25 mouse cellular contexts compared by ENCODE assay signal in the genomic region with DNA sequence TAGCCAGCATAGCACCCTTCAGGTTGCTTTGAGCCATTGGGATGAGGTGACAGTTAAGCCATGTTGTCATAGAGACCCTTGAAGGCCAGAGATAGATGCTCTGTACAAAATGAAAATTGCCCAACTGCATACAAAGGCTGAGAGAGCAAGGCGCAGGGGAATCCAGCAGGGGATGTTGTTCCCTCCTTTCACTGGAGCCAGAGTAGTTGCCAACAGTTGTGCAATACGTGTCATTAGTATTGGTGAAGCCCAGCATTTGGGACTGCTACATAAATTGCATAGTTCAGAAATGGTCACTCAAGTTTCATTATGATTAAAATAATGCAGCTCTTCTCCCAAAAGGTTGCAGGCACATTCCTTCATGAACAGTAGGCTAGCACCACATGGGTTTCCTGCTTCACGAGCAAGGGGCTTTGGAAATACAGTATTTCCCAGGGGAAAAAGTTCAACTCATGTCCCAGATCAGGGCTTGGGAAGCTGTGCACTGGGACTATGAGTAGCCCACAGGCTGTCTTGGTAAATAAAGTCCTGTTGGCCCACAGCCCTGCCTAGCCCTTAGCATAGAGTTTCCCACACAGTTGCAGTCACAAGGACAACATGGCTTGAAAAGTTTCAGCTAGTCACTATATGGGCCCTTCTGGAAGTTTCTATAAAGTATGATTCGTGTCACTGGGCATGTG. TPM values are rescaled to one million over a fixed set of nuclear protein-coding genes. Genes with fewer than 3 reads are reported as not detected.
DNase-seq lines count a peak whose midpoint lies in the region; TF ChIP-seq lines count a peak whose summit lies in the region.
"Had no signal": no experiment of that assay in that cellular context is flagged by ENCODE, and none has a peak within 500 bp of the region (broad histone marks: within the 10 kb centered on the region; RNA-seq: fewer than 3 reads in every experiment).

No protein-coding gene starts in this region.

- H3K4me1 ChIP-seq in cerebellum, adult 2 months (ENCODE audit: control insufficient read depth, insufficient read depth, low read length), result peaks cover 37% of the 10 kb centered on the region; the same call in 1 of the 2 replicates
- H3K4me1 ChIP-seq: embryonic facial prominence, embryonic 13.5 days; forebrain, embryonic 12.5 days; heart, embryonic 13.5 days; hindbrain, embryonic 13.5 days; kidney, embryonic 15.5 days; midbrain, embryonic 12.5 days had no signal

- no peak overlapping the region for H3K4me3 ChIP-seq in cerebellum, adult 2 months (replicated peaks; ENCODE audit: insufficient read depth, low read depth, low read length)
- H3K4me3 ChIP-seq: embryonic facial prominence, embryonic 13.5 days; erythroblast, embryonic 14.5 days; forebrain, embryonic 12.5 days; heart, embryonic 13.5 days; hindbrain, embryonic 13.5 days; kidney, embryonic 15.5 days; midbrain, embryonic 12.5 days had no signal

- H3K27me3 ChIP-seq in cerebellum, adult 2 months (ENCODE audit: control insufficient read depth, insufficient read depth, low read length), result no peaks in the 10 kb centered on the region
- H3K27me3 ChIP-seq: forebrain, embryonic 12.5 days; hindbrain, embryonic 13.5 days; midbrain, embryonic 12.5 days had no signal

- TF ChIP-seq CTCF in cerebellum, adult 2 months (IDR thresholded peaks at IDR 0.05; ENCODE audit: borderline replicate concordance, insufficient read depth, low read depth, low read length), result no peak

- WGBS in cerebellum, adult 2 months, result 82% methylated on average over 4 of the region's 4 CpGs

- TF ChIP-seq POLR2A in cerebellum, adult 2 months (IDR thresholded peaks at IDR 0.05; ENCODE audit: borderline replicate concordance, insufficient read depth, low read length), result no peak

- no peak for DNase-seq in cerebellum, adult 2 months
- DNase-seq in cerebellum, adult 8-10 months, result no peak
- DNase-seq in heart, adult 9 months (ENCODE audit: low spot score in 2 of 2), result peak; percentile 41 to 43
- no peak for DNase-seq in heart, postnatal 4 days
- peak; percentile 73 for DNase-seq in adipocyte (ENCODE audit: low spot score)
- peak; percentile 18 for DNase-seq in lung, postnatal 25 days (ENCODE audit: low spot score)
- no peak for DNase-seq in thymus, postnatal 0 days (ENCODE audit: low spot score)
- no peak for DNase-seq in embryo, embryonic 10 days (ENCODE audit: low spot score)
- DNase-seq: cerebellum, adult 11-12 months; cerebellum, postnatal 25 days; embryo, embryonic 11 days; gastrocnemius, postnatal 10 days; kidney, adult 11 months; kidney, postnatal 36 days; layer of hippocampus, postnatal 36 days; thymus, postnatal 14 days had no signal

- peak overlapping the region; percentile 69; the same call in 1 of the 2 replicates for H3K27ac ChIP-seq in cerebellum, adult 2 months (ENCODE audit: insufficient read depth, low read length)
- H3K27ac ChIP-seq: embryonic facial prominence, embryonic 13.5 days; forebrain, embryonic 12.5 days; heart, embryonic 13.5 days; hindbrain, embryonic 13.5 days; kidney, embryonic 15.5 days; midbrain, embryonic 12.5 days had no signal

RNA-seq across cellular contexts. Expression of gene Mamld1, which starts 58.1 kb away (rescaled TPM):
- 23.7 and 29.1 TPM in 2 replicates for polyA plus RNA-seq in cerebellum, adult 2 months (2012; rRNA removed)
- 10 to 100 TPM; 11.6 to 11.8 TPM for total RNA-seq in heart, postnatal 4 days (2021)
- polyA plus RNA-seq in thymus, postnatal 0 days (2015; fragmentation: Nextera tagmentation; extraction: Ambion mirVana), result 0.33 and 0.46 TPM in 2 replicates
- total RNA-seq: monocyte, adult 5-6 weeks; neutrophil, adult 5-6 weeks had no signal
- polyA plus RNA-seq: erythroblast, embryonic 14.5 days had no signal

Comparison
In these comparisons a context has a peak if more than half of its experiments do, and no peak if none do; other contexts are left out.
1. DNase-seq: peak in heart, adult 9 months (2 of 2), adipocyte (single experiment) and lung, postnatal 25 days (single experiment); none in cerebellum, adult 2 months (0 of 2), cerebellum, adult 8-10 months (single experiment), heart, postnatal 4 days (single experiment), thymus, postnatal 0 days (single experiment) and embryo, embryonic 10 days (single experiment).
2. RNA of gene Mamld1, which starts 58.1 kb away (polyA plus RNA-seq): 23.7 to 29.1 TPM in cerebellum, adult 2 months; 0.33 to 0.46 TPM in thymus, postnatal 0 days; every median in the first group is over 10 times any median in the second.